ENCODE assay signal across 9 mouse cellular contexts in genomic region chr7:117090911-117091550, GRCm38 (mm10).
DNase-seq lines count a peak whose midpoint lies in the region; ATAC-seq and TF ChIP-seq lines count a peak whose summit lies in the region.
"Had no signal": no experiment of that assay in that cellular context is flagged by ENCODE, and none has a peak within 500 bp of the region (broad histone marks: within the 10 kb centered on the region; RNA-seq: fewer than 3 reads in every experiment).

No protein-coding gene starts in this region.

- no peaks in the 10 kb centered on the region for H3K9me3 ChIP-seq in intestine, embryonic 16.5 days (ENCODE audit: control insufficient read depth, low read length)
- no peaks in the 10 kb centered on the region for H3K9me3 ChIP-seq in forebrain, embryonic 11.5 days (ENCODE audit: control insufficient read depth, low read length)
- no peaks in the 10 kb centered on the region for H3K9me3 ChIP-seq in forebrain, postnatal 0 days (ENCODE audit: low read length)
- H3K9me3 ChIP-seq: limb, embryonic 15.5 days had no signal

- no peaks in the 10 kb centered on the region for H3K36me3 ChIP-seq in intestine, embryonic 16.5 days (ENCODE audit: control insufficient read depth, insufficient read depth, low read length)
- no peaks in the 10 kb centered on the region for H3K36me3 ChIP-seq in forebrain, embryonic 11.5 days (ENCODE audit: control insufficient read depth, insufficient read depth, low read length)
- no peaks in the 10 kb centered on the region for H3K36me3 ChIP-seq in forebrain, postnatal 0 days (ENCODE audit: insufficient read depth)
- H3K36me3 ChIP-seq: limb, embryonic 15.5 days had no signal

- no peak for TF ChIP-seq CTCF in forebrain, postnatal 0 days (IDR thresholded peaks at IDR 0.05; ENCODE audit: low read depth)

- no peak overlapping the region for H3K27ac ChIP-seq in intestine, embryonic 16.5 days (ENCODE audit: low read length)
- H3K27ac ChIP-seq in forebrain, embryonic 11.5 days (ENCODE audit: low read depth, low read length), result no peak overlapping the region
- no peak overlapping the region for H3K27ac ChIP-seq in forebrain, postnatal 0 days (ENCODE audit: low read depth, low read length)
- H3K27ac ChIP-seq: limb, embryonic 15.5 days had no signal

- no peak overlapping the region for H3K4me3 ChIP-seq in intestine, embryonic 16.5 days (ENCODE audit: low read length)
- H3K4me3 ChIP-seq in forebrain, embryonic 11.5 days (ENCODE audit: low read depth, low read length), result no peak overlapping the region
- H3K4me3 ChIP-seq in forebrain, postnatal 0 days (ENCODE audit: low read depth, low read length), result no peak overlapping the region
- H3K4me3 ChIP-seq: limb, embryonic 15.5 days had no signal

- no peak overlapping the region for H3K9ac ChIP-seq in intestine, embryonic 16.5 days (ENCODE audit: low read depth, low read length)
- H3K9ac ChIP-seq in forebrain, embryonic 11.5 days (ENCODE audit: low read length), result no peak overlapping the region
- no peak overlapping the region for H3K9ac ChIP-seq in forebrain, postnatal 0 days
- H3K9ac ChIP-seq: limb, embryonic 15.5 days had no signal

- peak; percentile 89 for ATAC-seq in intestine, embryonic 16.5 days
- no peak for ATAC-seq in forebrain, embryonic 11.5 days (replicated peaks; ENCODE audit: low FRiP score)
- no peak for ATAC-seq in forebrain, postnatal 0 days

- DNase-seq in ovary, adult 18-20 months (ENCODE audit: low spot score), result peak; percentile 21
- DNase-seq in ovary, postnatal 14 days (ENCODE audit: low spot score), result no peak
- DNase-seq in adrenal gland, postnatal 10 days, result peak; percentile 73
- DNase-seq in lung, postnatal 25 days (ENCODE audit: low spot score), result peak; percentile 34
- no peak for DNase-seq in forebrain, embryonic 11.5 days (ENCODE audit: low spot score)
- DNase-seq in forebrain, postnatal 0 days, result no peak
- no peak for DNase-seq in retina, embryonic 14.5 days (ENCODE audit: low spot score)

- H3K4me1 ChIP-seq in intestine, embryonic 16.5 days (ENCODE audit: control insufficient read depth, insufficient read depth, low read length), result peaks cover 3% of the 10 kb centered on the region; the same call in 1 of the 2 replicates
- H3K4me1 ChIP-seq in forebrain, embryonic 11.5 days (replicated peaks; ENCODE audit: control insufficient read depth, insufficient read depth, low read length), result no peaks in the 10 kb centered on the region
- no peaks in the 10 kb centered on the region for H3K4me1 ChIP-seq in forebrain, postnatal 0 days (ENCODE audit: insufficient read depth)
- H3K4me1 ChIP-seq: limb, embryonic 15.5 days had no signal

- H3K27me3 ChIP-seq in intestine, embryonic 16.5 days (replicated peaks; ENCODE audit: control insufficient read depth, insufficient read depth, low read length), result no peaks in the 10 kb centered on the region
- H3K27me3 ChIP-seq in forebrain, embryonic 11.5 days (ENCODE audit: control insufficient read depth, insufficient read depth, low read length), result no peaks in the 10 kb centered on the region
- H3K27me3 ChIP-seq in forebrain, postnatal 0 days (ENCODE audit: insufficient read depth, low read length), result no peaks in the 10 kb centered on the region
- H3K27me3 ChIP-seq: limb, embryonic 15.5 days had no signal

- WGBS in intestine, embryonic 16.5 days, result 32% methylated on average over 6 of the region's 6 CpGs
- WGBS in forebrain, embryonic 11.5 days, result 77% methylated on average over 6 of the region's 6 CpGs
- WGBS in forebrain, postnatal 0 days, result 68% methylated on average over 6 of the region's 6 CpGs

- no peak overlapping the region for H3K4me2 ChIP-seq in intestine, embryonic 16.5 days (ENCODE audit: low read depth, low read length)
- no peak overlapping the region for H3K4me2 ChIP-seq in forebrain, embryonic 11.5 days (ENCODE audit: low read depth, low read length, severe bottlenecking)
- H3K4me2 ChIP-seq in forebrain, postnatal 0 days (ENCODE audit: low read depth), result no peak overlapping the region
- H3K4me2 ChIP-seq: limb, embryonic 15.5 days had no signal

Comparison
In these comparisons a context has a peak if more than half of its experiments do, and no peak if none do; other contexts are left out.
1. DNase-seq: peak in ovary, adult 18-20 months (single experiment), adrenal gland, postnatal 10 days (single experiment) and lung, postnatal 25 days (single experiment); none in ovary, postnatal 14 days (single experiment), forebrain, embryonic 11.5 days (single experiment), forebrain, postnatal 0 days (single experiment) and retina, embryonic 14.5 days (single experiment).